Mouse (Mus musculus) kidney, postnatal 0 days (tissue): ENCODE measurements around the gene Tmem121b. TPM values are rescaled to one million over a fixed set of nuclear protein-coding genes. Genes with fewer than 3 reads are reported as not detected.

ENCODE experiments used
- ATAC-seq: fragments of 200-750 bp; cut with Nextera tagmentation; replicated peaks from 2 replicates; pipeline ENCODE4 v1.8.0; 2017; ENCODE audit warnings: low read depth, moderate number of reproducible peaks, moderate TSS enrichment, moderate library complexity; ENCODE audit not compliant: low FRiP score
- DNase-seq: peaks from one replicate; pipeline ENCODE4 v3.0.0-alpha.2; 2016; ENCODE audit warnings: low spot score
- H3K27ac ChIP-seq: fragments of 300-500 bp; sonication (generic); 2 replicates; pipeline ENCODE4 v1.5.1; 2014; ENCODE audit warnings: mild to moderate bottlenecking
- H3K27me3 ChIP-seq: fragments of 300-500 bp; sonication (generic); 2 replicates; pipeline ENCODE4 v1.6.1; 2014; ENCODE audit warnings: low read length, mixed read lengths; ENCODE audit not compliant: insufficient read depth
- H3K36me3 ChIP-seq: fragments of 300-500 bp; sonication (generic); 2 replicates; pipeline ENCODE4 v1.6.1; 2014; ENCODE audit warnings: low read length, mixed read lengths; ENCODE audit not compliant: insufficient read depth
- H3K4me1 ChIP-seq: fragments of 300-500 bp; sonication (generic); replicated peaks from 2 replicates; pipeline ENCODE4 v1.6.1; 2014; ENCODE audit warnings: antibody characterized with exemption, low read length, mixed read lengths; ENCODE audit not compliant: insufficient read depth
- H3K4me2 ChIP-seq: fragments of 300-500 bp; sonication (generic); 2 replicates; pipeline ENCODE4 v1.6.1; 2014; ENCODE audit warnings: mild to moderate bottlenecking, low read length, moderate library complexity, mixed read lengths
- H3K4me3 ChIP-seq: fragments of 300-500 bp; sonication (generic); replicated peaks from 2 replicates; pipeline ENCODE4 v1.5.1; 2014; ENCODE audit warnings: low read depth, low read length
- H3K9ac ChIP-seq: fragments of 300-500 bp; sonication (generic); 2 replicates; pipeline ENCODE4 v1.6.1; 2014; ENCODE audit warnings: low read depth, low read length
- H3K9me3 ChIP-seq: fragments of 300-500 bp; sonication (generic); replicated peaks from 2 replicates; pipeline ENCODE4 v1.6.1; 2016; ENCODE audit warnings: low read length, inconsistent platforms, mixed read lengths
- CTCF ChIP-seq: IDR thresholded peaks from 2 replicates; pipeline ENCODE4 v1.5.1; 2016; ENCODE audit warnings: antibody characterized with exemption, low read depth, mild to moderate bottlenecking, moderate library complexity
- WGBS: fragments of 180-500 bp; shearing (Covaris S2); extraction: QIAGEN DNeasy Blood & Tissue Kit; methylation state at CpG from one replicate; pipeline ENCODE4 v1.1.7; 2014; 5-methylcytosine and 5-hydroxymethylcytosine counted together
- polyA plus RNA-seq: library from polyadenylated mRNA; unstranded; fragments of >200 nt; fragmentation: Nextera tagmentation; extraction: Ambion mirVana; gene quantifications from 2 replicates; pipeline ENCODE4 v1.2.1, GENCODE M21; 2015

The Tmem121b gene
- polyA plus RNA-seq: 0.12 and 0.13 TPM in 2 replicates

- no peaks in the 10 kb centered on the region for H3K9me3 ChIP-seq
- H3K27me3 ChIP-seq: peaks cover 19% of the 10 kb centered on the region
- DNase-seq: peak; percentile 92
- peaks cover 21% of the 10 kb centered on the region; the same call in 1 of the 2 replicates for H3K4me1 ChIP-seq
- H3K9ac ChIP-seq: peak within 1 kb of the TSS; percentile 50
- ATAC-seq: peak; percentile 65
- H3K4me2 ChIP-seq: peak within 1 kb of the TSS; percentile 99
- 1% methylated on average over 51 of the region's 84 CpGs for WGBS
- H3K27ac ChIP-seq: no peak within 1 kb of the TSS
- no peak for TF ChIP-seq CTCF
- H3K4me3 ChIP-seq: peak within 1 kb of the TSS; percentile 67
- H3K36me3 ChIP-seq: no peaks in the 10 kb centered on the region
Measured at GRCm38 (mm10) chr6:120493374-120494181, at the start of gene Tmem121b. Tmem121b (minus strand) TSS chr6:120493807.

GRCm38 (mm10) chr6:120542061-120542460 lies 48.5 kb upstream of the Tmem121b start:
- Histone ChIP-seq H3K4me1 (0 out of 2 replicates have a peak, but pooled peaks cover 5% of the 10 kb centered on the region), H3K9ac (no peak overlapping the region), H3K27ac (no peak overlapping the region), H3K9me3 (no peaks in the 10 kb centered on the region), H3K36me3 (no peaks in the 10 kb centered on the region), H3K4me3 (no peak overlapping the region), H3K4me2 (no peak overlapping the region), H3K27me3 (no peaks in the 10 kb centered on the region)
- WGBS: 18% methylated on average over 1 of the region's 1 CpGs
- no peak for ATAC-seq
- TF ChIP-seq CTCF: peak; percentile 33; the same call in 1 of the 2 replicates
- no peak for DNase-seq

DNA sequence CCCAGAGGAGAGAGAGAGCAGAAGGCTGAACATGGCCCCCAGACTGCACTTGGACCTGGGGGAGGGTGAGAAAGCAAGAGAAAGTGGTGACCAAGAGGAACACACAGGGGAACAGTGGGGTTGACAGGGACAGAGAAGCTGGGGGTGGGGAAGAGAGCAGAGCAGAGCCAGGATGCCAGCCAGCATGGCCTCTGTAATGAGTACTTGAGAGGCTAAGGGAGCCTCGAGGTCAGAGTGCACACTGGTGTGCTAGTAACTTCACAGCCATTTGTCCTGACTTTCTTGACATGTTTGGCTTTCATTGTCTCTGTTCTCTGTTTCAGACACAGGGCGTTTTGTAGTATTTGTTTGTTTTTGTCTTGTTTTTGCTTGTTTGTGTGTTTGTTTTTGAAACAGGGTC lies 47.8 kb upstream of the Tmem121b start:
- H3K9ac ChIP-seq: no peak overlapping the region
- no peak for DNase-seq
- 0 out of 2 replicates have a peak, but pooled peaks cover 5% of the 10 kb centered on the region for H3K4me1 ChIP-seq

GRCm38 (mm10) chr6:120539781-120540231 lies 46.2 kb upstream of the Tmem121b start:
- no peak for TF ChIP-seq CTCF
- peak overlapping the region; percentile 58; the same call in 1 of the 2 replicates for H3K4me2 ChIP-seq
- no peaks in the 10 kb centered on the region for H3K9me3 ChIP-seq
- no peaks in the 10 kb centered on the region for H3K27me3 ChIP-seq
- H3K4me1 ChIP-seq: 0 out of 2 replicates have a peak, but pooled peaks cover 5% of the 10 kb centered on the region
- H3K36me3 ChIP-seq: no peaks in the 10 kb centered on the region
- WGBS: 30% methylated on average over 10 of the region's 10 CpGs
- H3K9ac ChIP-seq: no peak overlapping the region
- ATAC-seq: 0 out of 2 replicates have a peak, but pooled peaks have one; percentile 12
- H3K4me3 ChIP-seq: no peak overlapping the region
- DNase-seq: peak; percentile 11
- 0 out of 2 replicates have a peak overlapping the region, but pooled peaks have one; percentile 2 for H3K27ac ChIP-seq

More for the DNA sequence above, 47.8 kb upstream of the Tmem121b start:
- 32% methylated on average over 2 of the region's 2 CpGs for WGBS
- Histone ChIP-seq H3K4me2 (no peak overlapping the region), H3K36me3 (no peaks in the 10 kb centered on the region), H3K27me3 (no peaks in the 10 kb centered on the region), H3K9me3 (no peaks in the 10 kb centered on the region), H3K4me3 (no peak overlapping the region), H3K27ac (no peak overlapping the region)
- TF ChIP-seq CTCF: no peak
- no peak for ATAC-seq

DNA sequence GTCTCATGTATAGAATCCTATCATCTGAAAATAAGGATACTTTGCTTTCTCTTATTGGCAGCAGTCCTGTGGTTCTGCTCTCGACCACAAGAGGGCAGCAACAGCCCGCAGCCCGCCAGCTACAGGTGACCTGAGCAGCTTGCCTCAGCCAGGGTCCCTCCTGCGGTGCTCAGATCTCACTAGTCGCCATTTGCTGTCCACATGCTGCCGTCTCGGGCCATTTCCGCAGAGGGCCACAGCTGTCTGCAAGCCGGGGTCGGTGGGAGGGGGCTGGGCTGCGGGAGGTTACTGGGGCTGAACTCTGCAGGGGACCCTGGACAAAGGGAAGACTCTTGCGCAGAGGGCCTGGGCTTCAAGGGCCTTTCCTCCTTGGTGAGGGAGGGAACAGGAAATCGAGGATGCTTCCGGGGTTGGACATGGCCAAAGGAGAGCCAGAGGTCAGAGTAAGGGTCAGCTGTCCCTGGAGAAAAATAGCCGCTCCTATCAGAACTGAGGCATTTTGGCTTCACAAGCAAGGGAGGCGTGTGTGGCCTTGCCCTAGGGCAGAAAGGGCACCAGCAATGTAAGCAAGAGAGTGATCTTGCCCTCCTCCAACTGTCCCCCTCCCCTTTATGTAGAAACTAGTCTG lies 45.6 kb upstream of the Tmem121b start:
- Histone ChIP-seq H3K9me3 (no peaks in the 10 kb centered on the region), H3K4me3 (peak overlapping the region; percentile 24; the same call in 1 of the 2 replicates), H3K4me1 (0 out of 2 replicates have a peak, but pooled peaks cover 5% of the 10 kb centered on the region), H3K4me2 (peak overlapping the region; percentile 58), H3K27ac (0 out of 2 replicates have a peak overlapping the region, but pooled peaks have one; percentile 2), H3K36me3 (no peaks in the 10 kb centered on the region), H3K9ac (0 out of 2 replicates have a peak overlapping the region, but pooled peaks have one; percentile 44), H3K27me3 (no peaks in the 10 kb centered on the region)
- ATAC-seq: peak; percentile 94
- 6% methylated on average over 16 of the region's 16 CpGs for WGBS
- DNase-seq: peak; percentile 89
- peak; percentile 99 for TF ChIP-seq CTCF

DNA sequence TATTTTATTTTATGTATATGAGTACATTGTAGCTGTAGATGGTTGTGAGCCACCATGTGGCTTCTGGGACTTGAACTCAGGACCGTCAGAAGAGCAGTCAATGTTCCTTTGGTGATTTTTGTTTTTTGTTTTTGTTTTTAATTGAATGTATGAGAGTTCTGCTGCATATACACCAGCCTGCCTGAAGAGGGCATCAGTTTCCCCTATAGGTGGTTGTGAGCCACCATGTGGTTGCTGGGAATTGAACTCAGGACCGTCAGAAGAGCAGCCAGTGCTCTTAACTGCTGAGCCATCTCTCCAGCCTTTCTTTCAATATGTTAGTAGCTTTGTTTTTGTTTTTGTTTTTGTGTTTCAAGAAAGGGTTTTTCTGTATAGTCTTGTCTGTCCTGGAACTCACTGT lies 42.7 kb upstream of the Tmem121b start:
- Histone ChIP-seq H3K9me3 (no peaks in the 10 kb centered on the region), H3K36me3 (no peaks in the 10 kb centered on the region), H3K4me1 (0 out of 2 replicates have a peak, but pooled peaks cover 5% of the 10 kb centered on the region), H3K9ac (no peak overlapping the region), H3K4me3 (no peak overlapping the region), H3K4me2 (no peak overlapping the region), H3K27ac (no peak overlapping the region), H3K27me3 (no peaks in the 10 kb centered on the region)
- ATAC-seq (no peak), DNase-seq (no peak)
- WGBS: 79% methylated on average over 2 of the region's 2 CpGs
- TF ChIP-seq CTCF: peak; percentile 37; the same call in 1 of the 2 replicates
